37 mouse cellular contexts compared by ENCODE assay signal in genomic region chr14:56316333-56316732, GRCm38 (mm10). TPM values are rescaled to one million over a fixed set of nuclear protein-coding genes. Genes with fewer than 3 reads are reported as not detected.
"Had no signal": no experiment of that assay in that cellular context is flagged by ENCODE, and none has a peak within 500 bp of the region (broad histone marks: within the 10 kb centered on the region; RNA-seq: fewer than 3 reads in every experiment).

No protein-coding gene starts in this region.

- H3K4me3 ChIP-seq: embryonic facial prominence, embryonic 10.5 days; embryonic facial prominence, embryonic 12.5 days; embryonic facial prominence, embryonic 13.5 days; embryonic facial prominence, embryonic 15.5 days; erythroblast, embryonic 14.5 days; forebrain, embryonic 10.5 days; forebrain, embryonic 12.5 days; forebrain, embryonic 13.5 days; forebrain, embryonic 15.5 days; gastrocnemius, adult 2 months; heart, adult 2 months had no signal

- H3K27me3 ChIP-seq: embryonic facial prominence, embryonic 12.5 days; embryonic facial prominence, embryonic 13.5 days; embryonic facial prominence, embryonic 15.5 days; forebrain, embryonic 12.5 days; forebrain, embryonic 13.5 days; forebrain, embryonic 15.5 days had no signal

- H3K36me3 ChIP-seq: embryonic facial prominence, embryonic 10.5 days; embryonic facial prominence, embryonic 12.5 days; embryonic facial prominence, embryonic 13.5 days; embryonic facial prominence, embryonic 15.5 days; forebrain, embryonic 10.5 days; forebrain, embryonic 12.5 days; forebrain, embryonic 15.5 days had no signal

- H3K9me3 ChIP-seq: embryonic facial prominence, embryonic 10.5 days; embryonic facial prominence, embryonic 12.5 days; embryonic facial prominence, embryonic 13.5 days; embryonic facial prominence, embryonic 15.5 days; forebrain, embryonic 10.5 days; forebrain, embryonic 12.5 days; forebrain, embryonic 13.5 days; forebrain, embryonic 15.5 days had no signal

- DNase-seq: cerebellum, adult 18-20 months; cerebellum, adult 2 months; cerebellum, adult 8-10 months; cerebellum, adult 9-10 months; cerebellum, adult 9-11 months; cerebellum, postnatal 10 days; cerebellum, postnatal 14 days; cerebellum, postnatal 25 days; cerebellum, postnatal 36 days; embryo, embryonic 11 days; forebrain, postnatal 0 days; gastrocnemius, adult 2 months; gastrocnemius, postnatal 10 days; gastrocnemius, postnatal 14 days; gastrocnemius, postnatal 25 days; gastrocnemius, postnatal 36 days had no signal

- H3K4me1 ChIP-seq: embryonic facial prominence, embryonic 10.5 days; embryonic facial prominence, embryonic 12.5 days; embryonic facial prominence, embryonic 13.5 days; embryonic facial prominence, embryonic 15.5 days; forebrain, embryonic 12.5 days; forebrain, embryonic 13.5 days; forebrain, embryonic 15.5 days had no signal

- H3K9ac ChIP-seq: embryonic facial prominence, embryonic 12.5 days; embryonic facial prominence, embryonic 13.5 days; embryonic facial prominence, embryonic 15.5 days; forebrain, embryonic 12.5 days; forebrain, embryonic 13.5 days; forebrain, embryonic 15.5 days; forebrain, postnatal 0 days had no signal

- ATAC-seq: forebrain, embryonic 13.5 days; forebrain, embryonic 14.5 days; forebrain, embryonic 15.5 days; forebrain, embryonic 16.5 days; forebrain, postnatal 0 days had no signal

- H3K27ac ChIP-seq: embryonic facial prominence, embryonic 10.5 days; embryonic facial prominence, embryonic 12.5 days; embryonic facial prominence, embryonic 13.5 days; embryonic facial prominence, embryonic 15.5 days; forebrain, embryonic 10.5 days; forebrain, embryonic 12.5 days; forebrain, embryonic 13.5 days; forebrain, embryonic 15.5 days; gastrocnemius, adult 2 months; heart, adult 2 months had no signal

- H3K4me2 ChIP-seq: embryonic facial prominence, embryonic 12.5 days; embryonic facial prominence, embryonic 13.5 days; embryonic facial prominence, embryonic 15.5 days; forebrain, embryonic 12.5 days; forebrain, embryonic 13.5 days; forebrain, embryonic 15.5 days had no signal

RNA-seq across cellular contexts. Expression of gene Atp12a, which starts 48.5 kb away (rescaled TPM):
- total RNA-seq: common myeloid progenitor, adult 5-6 weeks; gastrocnemius, adult 18-20 months; gastrocnemius, adult 2 months; gastrocnemius, adult 8-10 months; gastrocnemius, postnatal 10 days; gastrocnemius, postnatal 14 days; gastrocnemius, postnatal 25 days; gastrocnemius, postnatal 36 days; gastrocnemius, postnatal 4 days; granulocyte monocyte progenitor cell, adult 5-6 weeks; heart, adult 18-20 months; heart, adult 2 months had no signal
- polyA plus RNA-seq: cerebellum, adult 2 months; embryonic facial prominence, embryonic 10.5 days; erythroblast, embryonic 14.5 days; forebrain, embryonic 10.5 days; heart, adult 2 months had no signal

RNA-seq across cellular contexts. Expression of gene Gzmb, which starts 54.3 kb away (rescaled TPM):
- total RNA-seq: forebrain, postnatal 0 days; gastrocnemius, adult 18-20 months; gastrocnemius, adult 2 months; gastrocnemius, adult 8-10 months; gastrocnemius, postnatal 10 days; gastrocnemius, postnatal 14 days; gastrocnemius, postnatal 25 days; gastrocnemius, postnatal 36 days; gastrocnemius, postnatal 4 days had no signal
- polyA plus RNA-seq: cerebellum, adult 2 months; cortical plate, adult 2 months; embryonic facial prominence, embryonic 10.5 days; embryonic facial prominence, embryonic 11.5 days; erythroblast, embryonic 14.5 days; forebrain, embryonic 10.5 days; forebrain, embryonic 11.5 days; forebrain, embryonic 12.5 days; forebrain, embryonic 13.5 days; forebrain, embryonic 14.5 days; forebrain, embryonic 15.5 days; forebrain, embryonic 16.5 days; forebrain, postnatal 0 days had no signal
